15 mouse cellular contexts compared by ENCODE assay signal in genomic region chr4:98057721-98058120, GRCm38 (mm10).
"Had no signal": no experiment of that assay in that cellular context is flagged by ENCODE, and none has a peak within 500 bp of the region (broad histone marks: within the 10 kb centered on the region; RNA-seq: fewer than 3 reads in every experiment).

No protein-coding gene starts in this region.

- H3K4me2 ChIP-seq: liver, embryonic 13.5 days; midbrain, embryonic 11.5 days had no signal

- H3K4me1 ChIP-seq: liver, embryonic 13.5 days had no signal

- DNase-seq: kidney, postnatal 25 days; layer of hippocampus, postnatal 36 days; liver, embryonic 13.5 days; lung, adult 2 months; lung, postnatal 14 days; lung, postnatal 4 days; midbrain, embryonic 14.5 days; thymus, adult 2 months; thymus, postnatal 14 days; thymus, postnatal 4 days had no signal

- H3K4me3 ChIP-seq: kidney, embryonic 15.5 days; layer of hippocampus, adult 2 months; left cerebral cortex, adult 2 months; liver, embryonic 13.5 days had no signal

- H3K9me3 ChIP-seq: kidney, embryonic 15.5 days; liver, embryonic 13.5 days had no signal

- H3K9ac ChIP-seq: kidney, embryonic 15.5 days; liver, embryonic 13.5 days had no signal

- H3K27me3 ChIP-seq: kidney, embryonic 15.5 days; liver, embryonic 13.5 days had no signal

- H3K27ac ChIP-seq: kidney, embryonic 15.5 days; layer of hippocampus, adult 2 months; left cerebral cortex, adult 2 months; liver, embryonic 13.5 days; stomach, postnatal 0 days had no signal

- H3K36me3 ChIP-seq: kidney, embryonic 15.5 days; liver, embryonic 13.5 days had no signal
